Mouse (Mus musculus): ENCODE data around the gene Gm49380.
"Not testable (repeated sequence)": the region's sequence is repeated elsewhere in the genome, so short reads cannot be mapped to it uniquely, and the experiment has no call there.

Gene Gm49380

GRCm38 (mm10) chr9:44124317-44124716, 11.0 kb upstream of the Gm49380 start:
- no peak for DNase-seq

- no peak for DNase-seq
Measured at GRCm38 (mm10) chr9:44119948-44120465, 6.7 kb upstream of the Gm49380 start.

GRCm38 (mm10) chr9:44119011-44119410, 5.7 kb upstream of the Gm49380 start:
- DNase-seq: no peak

DNA sequence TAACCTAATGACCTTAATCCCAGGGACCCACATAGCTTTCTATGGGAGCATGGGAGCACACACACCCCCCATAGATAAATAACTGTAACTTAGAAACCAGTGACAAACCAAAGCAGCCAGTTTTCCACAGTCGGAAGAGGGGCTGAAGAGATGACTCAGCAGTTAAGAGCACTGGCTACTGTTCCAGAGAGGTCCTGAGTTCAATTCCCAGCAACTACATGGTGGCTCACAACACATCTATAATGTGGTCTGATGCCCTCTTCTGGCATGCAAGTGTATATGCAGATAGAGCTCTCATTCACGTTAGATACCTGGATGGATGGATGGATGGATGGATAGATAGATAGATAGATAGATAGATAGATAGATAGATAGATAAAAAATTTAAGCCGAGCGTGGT, 2.9 kb upstream of the Gm49380 start:
- no peak for DNase-seq

GRCm38 (mm10) chr9:44115599-44115998, 2.3 kb upstream of the Gm49380 start:
- no peak for DNase-seq

GRCm38 (mm10) chr9:44114453-44114852, 1.2 kb upstream of the Gm49380 start:
- no peak for DNase-seq

DNA sequence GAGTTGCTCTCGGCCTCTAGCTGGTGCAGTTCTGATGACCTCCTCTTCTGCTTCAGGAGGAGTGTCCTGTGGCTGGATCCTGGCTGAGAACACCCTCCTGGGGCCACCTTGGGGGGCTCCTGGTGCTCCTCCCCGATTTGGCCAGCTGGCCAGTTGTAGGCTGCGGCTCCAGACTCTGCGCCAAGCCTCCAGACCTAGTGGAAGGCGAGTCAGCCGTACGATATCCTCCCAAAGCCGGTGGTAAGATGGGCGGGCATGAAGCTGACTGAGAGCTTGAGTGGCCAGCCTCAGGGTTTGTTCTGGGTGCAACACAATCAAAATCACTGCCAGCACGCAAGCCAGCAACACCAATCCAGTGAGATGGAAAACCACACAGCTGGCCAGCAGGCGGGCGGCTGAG, 1.4 kb downstream of the Gm49380 start:
- not testable (repeated sequence) for DNase-seq

DNA sequence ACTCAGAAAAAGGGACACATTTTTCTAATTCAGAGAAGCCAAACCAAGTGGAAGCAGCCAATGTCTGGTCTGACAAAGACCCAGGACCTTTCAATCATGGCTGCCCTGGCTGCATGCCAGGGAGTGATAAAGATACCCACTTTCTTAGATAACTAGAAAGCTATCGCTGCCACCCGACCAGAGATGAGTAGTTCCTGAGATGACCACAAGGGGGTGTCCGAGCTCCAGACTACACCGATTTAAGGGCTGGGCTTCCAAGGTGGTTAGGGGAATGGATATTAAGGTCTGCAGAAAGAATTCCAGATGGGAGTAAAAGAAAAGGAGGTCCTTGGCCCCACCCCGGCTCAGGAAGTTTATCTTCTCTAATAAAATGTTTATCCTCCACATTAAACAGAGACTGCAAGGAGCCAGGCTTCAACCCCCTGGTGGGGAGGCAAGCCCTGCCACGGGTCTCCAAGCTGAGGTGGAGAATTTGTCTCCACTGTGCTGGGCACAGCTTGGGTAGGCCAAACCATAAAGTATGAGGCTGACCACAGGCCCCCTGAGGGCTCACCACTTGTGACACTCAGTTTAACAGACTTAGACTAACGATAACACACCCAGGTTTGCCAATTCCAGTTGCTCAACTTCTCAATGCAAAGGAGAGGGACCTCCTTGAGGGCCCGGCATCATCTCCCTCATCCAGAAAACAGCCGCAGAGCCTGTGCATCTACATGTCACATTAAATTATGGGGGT, 3.8 kb downstream of the Gm49380 start:
- DNase-seq: peak; percentile 82

- no peak for DNase-seq
Measured at GRCm38 (mm10) chr9:44108269-44109055, 4.8 kb downstream of the Gm49380 start.

- DNase-seq: no peak
Measured at GRCm38 (mm10) chr9:44107557-44108179, 5.6 kb downstream of the Gm49380 start.

- DNase-seq: peak; percentile 65
Measured at GRCm38 (mm10) chr9:44107110-44107509, 6.2 kb downstream of the Gm49380 start, which contains the start of gene C1qtnf5. Gene C1qtnf5 (plus strand): TSS chr9:44107245.

DNA sequence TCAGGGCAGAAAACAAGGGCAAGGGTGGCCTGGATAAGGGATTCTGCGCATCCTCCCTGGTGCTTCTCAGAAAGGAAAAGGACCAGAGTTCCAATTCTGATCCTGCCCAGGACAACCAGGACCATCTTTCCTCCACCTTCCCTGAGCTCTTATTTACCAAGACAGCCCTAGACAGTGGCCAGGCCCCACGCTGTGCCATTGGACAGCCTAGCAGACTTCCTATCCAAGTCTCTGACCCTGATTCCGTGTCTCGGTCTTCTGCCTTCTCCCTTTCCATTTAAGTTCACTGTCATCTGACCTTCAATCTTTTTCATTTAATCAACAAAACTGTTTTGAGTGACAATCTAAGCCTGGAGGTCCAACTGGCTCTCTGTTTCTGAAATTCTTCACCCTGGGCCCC, 6.7 kb downstream of the Gm49380 start:
- no peak for DNase-seq

GRCm38 (mm10) chr9:44106182-44106581, 7.1 kb downstream of the Gm49380 start:
- DNase-seq: no peak

DNA sequence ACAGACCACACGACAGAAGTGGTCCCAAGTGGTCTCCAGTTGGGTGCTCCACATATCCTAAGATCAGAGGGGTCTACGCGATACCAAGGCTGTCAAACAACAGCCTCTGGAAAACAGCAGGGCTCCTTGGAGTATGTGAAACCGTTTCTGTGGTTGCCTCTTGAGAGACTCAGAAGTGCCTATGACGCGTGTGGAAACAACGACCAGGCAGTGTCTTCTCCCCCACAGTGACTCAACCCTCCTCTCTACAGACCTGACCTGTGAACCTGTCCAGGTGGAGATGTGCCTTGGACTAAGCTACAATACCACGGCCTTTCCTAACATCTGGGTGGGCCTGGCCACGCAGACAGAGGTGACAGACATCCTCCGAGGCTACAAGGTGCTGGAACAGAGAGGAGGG, 7.5 kb downstream of the Gm49380 start:
- no peak for DNase-seq

GRCm38 (mm10) chr9:44104881-44105280, 8.4 kb downstream of the Gm49380 start:
- DNase-seq: no peak

GRCm38 (mm10) chr9:44101490-44101889, 11.8 kb downstream of the Gm49380 start, which contains the start of gene Mfrp:
Gene Mfrp (plus strand): TSS chr9:44101729.
- DNase-seq: no peak

GRCm38 (mm10) chr9:44096536-44096935, 16.8 kb downstream of the Gm49380 start:
- no peak for DNase-seq

GRCm38 (mm10) chr9:44095781-44096180, 17.5 kb downstream of the Gm49380 start:
- DNase-seq: no peak

DNA sequence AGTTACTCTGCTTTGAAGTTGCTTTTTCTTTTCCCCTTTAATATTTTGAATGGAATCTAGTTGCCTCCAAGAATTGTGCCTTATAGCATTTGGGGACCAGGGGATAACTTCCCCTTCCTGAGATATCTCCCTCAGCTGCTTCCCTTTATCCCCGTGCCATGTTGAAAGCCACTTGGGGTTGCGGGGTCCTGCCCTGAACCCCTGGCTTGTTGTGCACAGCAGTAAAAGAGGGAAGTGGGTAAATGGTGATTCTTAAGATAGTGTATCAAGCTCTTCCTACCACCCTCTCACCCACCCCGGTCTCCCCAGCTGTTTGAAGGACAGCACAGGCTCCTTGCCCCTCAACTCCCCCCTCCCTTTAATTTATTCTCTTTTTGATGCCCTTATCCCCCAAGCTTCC, 18.6 kb downstream of the Gm49380 start:
- no peak for DNase-seq

DNA sequence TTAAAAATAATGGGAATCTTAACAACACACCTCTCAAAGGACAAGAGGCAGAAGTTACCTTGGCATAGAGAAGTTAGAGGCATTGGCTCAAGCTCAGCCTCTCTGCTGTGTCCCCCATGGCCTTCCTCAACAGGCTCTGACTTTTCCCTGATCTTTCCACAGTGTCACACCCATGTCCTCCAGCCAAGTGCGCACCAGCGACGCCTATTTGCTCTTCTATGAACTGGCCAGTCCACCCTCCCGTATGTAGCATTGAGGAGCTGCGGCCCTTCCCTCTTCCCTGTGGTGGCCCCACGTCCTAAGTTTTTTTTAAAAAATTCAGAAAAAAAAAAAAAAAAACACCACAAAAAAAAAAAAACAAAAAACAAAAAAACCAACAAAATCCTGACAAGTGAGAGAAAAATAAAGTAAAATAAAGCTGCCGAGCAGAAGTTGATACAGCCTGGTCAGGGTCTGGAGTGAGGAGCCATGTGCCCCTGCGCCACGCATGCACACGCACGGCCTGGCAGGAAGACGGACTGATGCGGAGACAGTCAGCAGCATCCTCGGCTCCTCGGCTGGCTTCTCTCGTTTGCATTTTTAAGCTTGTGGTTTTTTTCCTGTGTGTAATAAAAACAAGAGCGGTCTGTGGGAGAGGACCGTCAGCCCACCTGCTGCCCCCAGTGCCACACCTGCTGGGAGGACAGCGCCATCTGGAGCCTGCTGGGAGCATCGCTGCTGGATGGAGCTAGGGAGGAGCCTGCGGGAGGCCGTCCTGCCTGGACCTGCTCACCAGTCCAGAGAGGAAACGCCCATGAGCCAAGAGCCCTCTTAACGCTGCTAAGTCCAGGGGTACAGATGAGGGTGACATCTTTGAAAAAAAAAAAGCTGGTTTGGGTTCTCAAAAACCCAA, 19.4 kb downstream of the Gm49380 start:
- peak; percentile 88 for DNase-seq

DNA sequence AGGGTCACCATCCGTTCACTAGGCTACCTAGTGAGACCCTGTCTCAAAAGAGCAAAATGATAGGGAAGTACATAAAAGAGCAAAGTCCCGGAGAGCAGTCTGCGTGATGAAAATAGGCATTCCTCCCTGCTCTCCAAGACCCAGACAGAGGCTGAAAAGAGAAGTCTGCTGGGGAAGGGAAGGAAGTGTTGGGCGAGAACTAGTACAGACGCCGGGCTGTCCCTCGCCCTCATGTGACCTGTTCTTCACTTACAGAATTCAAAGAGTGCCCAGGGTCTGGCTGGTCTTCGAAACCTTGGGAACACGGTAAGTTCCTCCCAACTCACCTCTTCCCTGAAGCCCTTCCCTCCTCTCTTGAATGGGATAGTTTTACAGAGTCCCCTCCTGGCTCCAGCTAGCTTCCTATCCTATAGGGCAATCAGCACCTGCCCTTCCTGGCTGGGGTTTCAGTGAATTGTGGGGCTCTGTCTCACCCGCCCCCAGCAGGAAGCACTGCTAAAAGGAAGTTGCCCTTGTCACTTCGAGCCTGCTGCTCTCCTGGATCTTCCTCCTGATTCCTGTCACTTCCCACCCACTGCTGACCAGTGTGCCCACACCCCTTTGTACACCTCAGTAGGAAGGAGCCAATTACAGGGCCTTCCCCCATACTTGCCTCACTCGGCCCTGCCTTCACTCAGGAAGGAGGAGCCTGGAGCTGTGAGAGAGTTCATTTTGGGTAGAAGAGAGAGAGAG, 24.3 kb downstream of the Gm49380 start:
- no peak for DNase-seq

Measured in cerebellum, adult 8-10 months (tissue).